Mouse (Mus musculus): ENCODE results near the gene Tspan18.

The Tspan18 gene

DNA sequence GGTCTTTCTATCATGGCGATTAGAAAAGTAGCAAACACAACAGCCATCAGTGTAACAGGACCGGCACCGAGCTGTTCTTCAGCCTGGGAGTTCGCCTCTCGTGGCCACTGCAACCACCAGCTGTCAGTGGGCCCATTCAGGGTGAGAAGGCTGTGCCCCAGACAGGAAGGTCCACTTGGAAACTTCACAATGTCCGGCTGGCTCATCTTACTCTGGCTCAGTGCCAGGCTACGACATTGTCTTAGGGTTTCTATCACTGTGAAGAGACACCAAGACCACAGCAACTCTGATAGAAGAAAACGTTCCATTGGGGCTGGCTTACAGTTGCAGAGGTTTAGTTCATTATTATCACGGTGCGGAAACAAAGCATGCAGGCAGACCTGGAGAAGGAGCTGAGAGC is 45.1 kb downstream of the Tspan18 start:
- no peak for DNase-seq

DNA sequence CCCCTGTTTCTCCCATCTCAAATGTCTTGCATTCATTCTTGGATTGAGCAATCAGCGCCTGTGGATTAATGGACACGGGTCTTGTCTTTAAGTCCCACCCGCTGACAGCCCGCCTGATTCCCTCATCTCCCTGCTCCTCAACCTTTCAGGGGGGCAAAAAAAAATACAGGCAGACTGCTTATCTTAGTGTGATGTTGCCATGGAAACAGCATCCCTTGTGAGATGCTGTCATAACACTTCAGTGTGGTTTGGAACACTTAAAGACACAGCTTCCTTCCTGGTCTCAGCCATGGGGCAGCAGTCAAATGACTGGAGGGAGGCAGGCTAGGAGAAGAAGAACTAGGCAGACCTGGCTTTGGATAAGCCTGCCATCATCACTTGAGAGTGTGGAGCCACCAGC is 47.0 kb downstream of the Tspan18 start:
- no peak for DNase-seq

DNA sequence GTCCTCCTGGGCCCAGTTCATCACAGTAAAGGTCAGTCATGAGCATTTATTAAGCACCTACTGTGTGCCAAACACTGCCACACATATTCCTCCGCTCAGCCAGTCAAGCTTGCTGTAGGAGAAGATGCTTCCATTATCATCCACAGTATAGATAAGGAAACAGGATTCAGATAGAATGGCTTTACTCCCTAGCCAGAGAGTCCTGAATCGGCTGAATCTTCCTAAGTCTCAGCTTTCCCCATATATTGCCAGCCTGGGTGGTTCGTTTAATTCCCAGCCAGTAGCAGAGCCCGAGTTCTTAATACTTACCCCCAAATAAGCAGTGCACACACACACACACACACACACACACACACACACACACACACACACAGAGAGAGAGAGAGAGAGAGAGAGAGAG is 47.6 kb downstream of the Tspan18 start:
- DNase-seq: no peak

DNA sequence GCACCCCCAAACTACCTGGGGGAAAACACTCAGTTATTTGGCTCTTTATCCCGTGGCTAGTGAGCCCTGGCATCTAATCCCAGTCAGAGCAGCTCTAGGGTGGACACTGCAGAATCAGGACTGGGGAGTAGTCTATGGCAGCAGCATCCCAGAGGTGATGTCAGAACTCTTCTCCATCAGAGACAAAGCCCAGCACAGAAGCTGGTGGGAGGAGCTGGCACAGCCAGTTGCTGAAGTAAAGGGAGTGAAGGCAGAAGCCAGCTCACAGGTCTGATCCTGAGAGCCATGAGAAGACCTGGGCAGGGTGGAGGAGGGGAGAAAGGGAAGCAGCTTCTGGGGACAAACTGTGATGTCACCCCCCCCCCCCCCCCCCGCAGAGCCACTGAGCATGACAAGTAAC is 48.0 kb downstream of the Tspan18 start:
- no peak for DNase-seq

DNA sequence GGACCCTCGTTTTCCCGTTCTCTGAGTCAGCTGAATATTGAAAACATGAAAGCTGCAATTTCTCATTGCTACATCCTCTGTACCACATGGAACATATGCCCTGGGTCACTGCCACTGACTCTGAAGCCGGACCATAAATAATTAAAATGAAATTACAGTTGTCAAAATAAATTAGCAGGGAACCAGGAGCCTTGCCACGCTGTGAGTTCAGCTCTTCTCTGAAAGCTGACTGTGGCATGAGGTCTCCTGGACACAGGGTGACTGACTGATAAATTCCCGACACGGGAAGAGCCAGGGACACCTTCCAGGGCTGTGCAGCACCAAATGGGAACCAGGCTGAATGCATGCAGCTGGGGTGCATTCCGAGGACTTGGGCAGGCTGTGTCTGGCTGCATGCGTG is 48.5 kb downstream of the Tspan18 start:
- DNase-seq: peak in 1 of 2 experiments; percentile 25

DNA sequence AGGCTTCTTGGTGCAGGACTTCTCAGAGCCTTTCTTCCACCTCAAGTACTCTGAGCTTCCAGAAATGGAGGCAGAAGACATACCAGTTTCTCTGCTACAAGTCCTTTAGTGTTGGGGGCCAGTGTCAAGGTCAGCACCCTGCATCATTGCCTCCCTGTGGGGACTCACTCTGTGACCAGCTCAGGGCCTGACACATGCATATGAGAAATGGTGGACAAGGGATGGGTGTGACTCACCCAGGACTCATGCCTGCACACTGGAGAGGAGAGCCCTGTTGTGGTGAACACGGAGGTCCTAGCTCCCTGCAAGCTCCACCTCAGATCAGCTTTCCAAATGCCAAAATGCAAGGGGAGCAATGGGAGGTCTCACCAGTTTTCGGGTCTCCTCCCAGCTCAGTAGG is 49.7 kb downstream of the Tspan18 start:
- no peak for DNase-seq

DNA sequence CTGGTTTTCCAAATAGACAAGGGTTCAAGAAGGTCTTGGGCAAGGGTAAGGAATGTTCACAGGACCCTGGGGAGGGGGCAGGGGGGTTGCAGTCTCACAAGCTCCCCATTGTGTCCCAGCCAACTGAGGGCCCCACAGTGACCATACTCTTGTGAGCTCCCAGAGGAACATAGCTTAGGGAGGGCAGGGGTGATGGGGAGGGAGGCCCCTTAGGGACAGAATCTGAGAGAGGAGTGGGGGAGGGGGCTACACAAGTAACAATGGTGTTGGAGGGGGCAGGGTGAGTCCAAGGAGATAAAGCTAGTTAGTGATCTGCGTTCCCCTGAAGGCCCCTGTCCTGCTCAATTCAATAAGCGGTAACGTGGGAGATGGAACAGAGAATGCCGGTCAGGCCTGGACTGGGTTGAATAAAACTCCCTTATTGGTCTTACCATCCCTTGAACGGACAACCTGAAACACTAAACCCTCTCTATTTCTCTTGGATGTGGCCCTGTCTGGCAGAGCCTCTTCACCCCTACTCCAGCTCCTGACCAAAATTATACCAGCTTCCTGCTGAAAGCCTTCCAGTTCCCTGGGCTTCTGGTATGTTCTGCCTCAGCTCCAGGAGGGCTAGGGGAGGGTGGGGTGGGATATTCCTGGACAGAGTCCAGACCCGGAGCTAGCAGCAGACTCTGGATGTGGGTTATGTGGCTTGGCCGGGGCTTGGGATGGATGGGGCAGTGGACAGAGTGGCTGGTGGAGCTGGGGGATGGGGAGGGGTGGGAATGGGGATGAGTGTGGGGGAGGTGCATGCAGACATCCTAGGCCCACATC is 50.6 kb downstream of the Tspan18 start:
- no peak for DNase-seq

DNA sequence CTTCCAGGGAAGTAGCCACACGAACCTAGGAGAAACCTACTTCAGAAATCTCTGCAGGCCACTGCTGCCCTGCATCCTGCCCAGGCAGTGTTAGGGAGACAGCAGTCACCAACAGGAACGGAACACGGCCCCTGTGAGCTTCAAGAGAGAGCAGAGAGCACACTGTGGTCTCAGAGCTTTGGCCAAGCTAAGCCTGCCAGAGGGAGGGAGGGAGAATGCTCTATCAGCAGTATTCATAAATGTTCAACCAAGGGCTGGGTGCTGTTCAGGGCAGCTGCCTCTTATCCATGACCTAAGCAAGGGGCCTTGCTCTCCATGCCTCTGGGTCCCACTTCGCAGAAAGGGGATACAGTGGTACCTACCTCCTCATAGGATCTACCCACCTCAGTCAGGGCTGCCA is 51.7 kb downstream of the Tspan18 start:
- DNase-seq: no peak

DNA sequence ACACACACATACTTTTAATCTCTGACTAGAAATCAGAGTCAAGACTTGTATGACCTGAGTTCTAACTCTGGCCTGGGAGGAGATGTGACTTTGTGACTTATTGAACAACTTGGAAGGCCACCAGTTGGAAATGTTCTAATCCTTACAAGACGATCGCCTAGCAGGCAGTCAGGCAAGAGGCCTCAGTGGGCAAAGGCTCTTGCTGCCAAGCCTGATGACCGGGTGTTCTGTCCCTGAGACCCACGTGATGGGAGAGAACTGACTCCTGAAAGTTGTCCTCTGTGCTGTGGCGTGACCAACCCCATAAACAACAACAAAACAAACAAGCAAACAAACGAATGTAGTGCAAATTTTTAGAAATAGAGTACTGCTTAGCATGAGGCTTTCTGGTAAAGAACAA is 52.8 kb downstream of the Tspan18 start:
- no peak for DNase-seq

DNA sequence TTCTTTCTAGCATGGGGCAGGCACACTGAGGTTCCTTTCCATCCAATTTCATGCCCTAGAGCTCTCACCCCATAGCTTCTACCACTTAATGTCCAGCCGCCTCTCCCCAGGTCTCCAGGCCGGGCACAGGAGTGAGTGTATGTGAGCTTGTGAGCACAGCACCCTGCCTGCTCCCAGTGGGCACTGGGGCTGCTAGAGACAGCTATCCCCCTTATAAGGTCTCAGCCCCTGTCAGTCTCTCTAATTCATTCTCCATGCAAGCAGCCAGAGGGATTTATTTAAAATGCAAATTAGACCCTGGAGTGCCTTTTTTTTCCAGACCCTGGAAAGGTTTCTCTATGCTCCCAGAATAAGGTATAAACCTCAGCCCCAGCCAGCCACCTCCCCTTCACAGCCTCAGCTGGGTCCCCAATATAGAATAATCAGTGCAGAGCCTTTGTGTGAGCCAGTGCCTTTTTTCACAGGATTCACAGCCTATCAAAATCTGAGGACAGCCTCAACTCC is 54.1 kb downstream of the Tspan18 start:
- no peak for DNase-seq

DNA sequence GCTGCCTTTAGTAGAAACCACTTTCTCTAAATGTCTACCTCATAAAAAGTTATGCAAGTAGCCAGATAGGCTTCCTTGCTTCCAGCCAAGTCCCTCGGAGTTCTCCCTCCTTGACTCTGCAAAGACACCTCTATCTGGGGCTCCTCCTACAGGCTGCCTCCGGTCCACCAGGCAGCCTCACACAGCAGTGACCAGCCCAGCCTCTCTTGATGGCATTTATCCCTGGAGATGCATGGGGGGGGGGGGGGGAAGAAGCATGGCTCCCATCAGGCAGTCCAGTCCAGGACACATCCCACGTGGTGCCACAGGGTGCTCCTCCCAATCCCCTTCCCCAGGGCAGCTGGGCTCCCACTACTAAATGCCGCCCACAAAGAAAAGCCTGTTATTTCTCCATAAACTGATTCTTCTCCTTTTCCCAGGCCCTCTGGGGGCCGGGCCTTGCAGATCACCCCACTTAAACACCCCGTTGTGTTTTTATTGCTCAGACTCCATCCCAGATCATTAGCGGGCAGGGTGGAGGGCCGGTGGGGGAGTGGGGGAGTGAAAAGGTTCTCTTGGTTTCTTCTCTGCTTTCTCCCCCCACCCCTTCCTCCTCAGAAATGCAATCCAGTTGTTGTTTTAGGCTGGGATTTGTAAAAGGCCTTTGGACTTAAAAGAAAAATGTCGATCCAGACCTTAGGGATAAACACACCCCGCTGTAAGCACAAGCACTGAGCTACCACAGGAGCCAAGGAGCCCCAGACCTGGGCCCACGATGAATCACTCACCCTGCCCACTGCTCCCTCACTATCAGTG is 55.9 kb downstream of the Tspan18 start:
- DNase-seq: no peak

DNA sequence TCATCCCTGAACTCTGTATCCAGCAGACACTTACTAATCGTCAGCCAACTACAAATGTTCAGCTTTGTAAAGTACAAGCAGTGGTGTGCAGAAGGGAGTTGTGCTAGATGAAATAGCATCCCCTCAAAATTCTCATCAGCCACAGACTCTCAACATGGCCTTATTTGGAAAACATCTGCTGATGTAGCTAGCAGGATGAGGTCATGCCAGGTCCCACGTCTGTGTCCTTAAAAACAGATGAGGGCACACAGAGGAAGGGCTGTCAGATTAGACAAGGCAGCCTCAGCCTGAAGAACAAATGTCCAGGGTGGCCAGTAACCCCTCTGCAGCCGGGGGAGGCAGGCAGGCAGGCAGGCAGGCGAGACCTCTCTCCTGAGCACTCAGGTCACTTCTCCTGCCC is 56.8 kb downstream of the Tspan18 start:
- no peak for DNase-seq

DNA sequence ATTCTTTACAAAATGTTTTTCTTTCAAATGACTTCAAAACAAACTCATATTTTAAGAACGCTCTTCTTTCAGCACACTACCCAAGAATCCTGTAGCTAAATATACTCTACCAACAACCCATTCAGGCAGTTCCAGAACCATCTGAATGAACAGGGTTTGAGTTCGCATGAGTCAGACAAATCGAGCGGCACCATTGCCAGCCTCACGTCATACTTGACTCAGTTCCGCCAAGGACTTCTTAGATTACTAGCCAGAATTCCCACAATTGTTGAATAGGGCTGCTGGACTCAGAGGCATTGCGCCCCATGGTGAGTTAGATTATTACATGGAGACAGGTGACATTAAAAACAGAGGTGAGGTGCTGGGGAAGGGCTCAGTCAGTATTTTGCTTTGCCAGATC is 58.3 kb downstream of the Tspan18 start:
- no peak for DNase-seq

DNA sequence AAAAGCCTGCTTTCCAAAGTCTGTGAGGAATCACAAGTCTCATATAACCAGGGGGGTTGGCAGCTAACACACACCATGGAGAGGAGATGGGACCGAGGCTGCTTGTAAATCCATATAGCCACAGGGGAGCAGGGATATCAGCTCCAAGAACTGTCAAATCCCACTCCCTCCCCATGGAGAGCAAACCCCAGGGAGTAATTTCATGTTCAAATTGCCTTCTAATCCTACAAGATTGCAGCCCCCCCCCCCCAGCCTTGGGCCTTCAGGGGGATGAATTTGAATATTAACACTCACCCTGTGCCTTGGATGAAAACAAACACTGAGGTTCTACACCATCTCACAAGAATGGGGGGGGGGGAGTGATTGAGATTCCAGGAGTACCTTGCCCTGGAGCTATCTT is 60.4 kb downstream of the Tspan18 start:
- DNase-seq: no peak

DNA sequence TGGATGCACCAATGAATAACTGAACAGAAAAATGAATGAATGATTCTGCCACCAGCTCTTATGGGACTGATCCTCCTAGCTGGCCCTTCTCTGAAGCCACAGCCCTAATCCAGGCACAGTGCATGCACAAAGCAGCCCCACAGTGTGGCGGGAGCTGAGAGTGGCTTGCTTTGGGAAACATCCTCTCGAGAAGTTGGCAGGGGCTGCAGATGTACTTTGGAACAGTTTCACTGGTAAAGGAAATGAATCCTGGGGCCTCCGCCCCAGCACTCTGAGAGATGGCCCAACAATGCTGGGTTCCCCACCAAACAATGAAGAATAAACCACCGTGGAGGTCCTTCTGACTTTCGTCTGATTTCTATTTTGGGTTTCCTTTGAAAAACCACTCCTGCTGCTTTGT is 64.2 kb downstream of the Tspan18 start:
- no peak for DNase-seq

DNA sequence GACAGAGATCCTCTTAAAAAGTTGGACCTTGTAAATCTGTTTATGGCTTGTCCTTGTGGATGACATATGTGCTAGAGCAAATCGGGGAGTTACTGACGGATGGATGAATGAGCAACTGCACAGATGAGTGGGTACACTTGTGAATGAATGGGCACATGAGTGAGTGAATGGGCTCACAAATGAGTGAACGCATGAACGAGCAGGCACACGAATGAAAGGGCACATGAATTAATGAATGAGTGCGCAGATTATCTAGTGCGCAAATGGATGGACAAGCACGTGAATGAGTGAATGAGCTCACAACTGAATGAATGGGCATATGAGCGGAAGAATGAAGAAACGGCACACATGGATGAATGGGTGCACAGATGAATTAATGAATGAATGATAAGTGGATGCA is 64.7 kb downstream of the Tspan18 start:
- DNase-seq: no peak

DNA sequence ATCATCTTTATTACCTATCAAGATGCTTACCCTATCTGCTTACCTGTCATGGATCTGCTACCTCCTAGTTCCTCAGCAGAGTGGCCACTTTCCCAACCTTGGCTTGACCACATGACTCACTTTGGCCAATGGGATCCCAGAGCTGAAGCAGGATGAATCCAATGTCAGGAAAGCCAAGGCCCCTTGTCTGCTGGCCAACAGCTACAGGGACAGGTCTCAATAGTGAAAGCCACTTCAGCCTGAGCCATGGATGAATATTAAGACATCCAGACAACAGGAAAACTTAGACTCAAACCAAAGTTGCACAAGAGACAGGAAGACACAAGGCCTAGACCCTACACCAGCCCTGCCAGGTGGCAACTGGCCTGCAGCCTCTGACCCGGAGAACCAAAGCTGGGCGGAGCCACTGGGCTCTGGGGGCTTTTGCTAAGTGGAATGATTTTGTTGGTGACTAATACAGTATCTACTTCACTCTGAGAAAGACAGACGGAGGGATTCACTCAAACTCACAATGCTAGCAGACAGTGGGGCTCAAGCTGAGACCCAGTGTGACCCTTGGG is 65.5 kb downstream of the Tspan18 start:
- DNase-seq: no peak

DNA sequence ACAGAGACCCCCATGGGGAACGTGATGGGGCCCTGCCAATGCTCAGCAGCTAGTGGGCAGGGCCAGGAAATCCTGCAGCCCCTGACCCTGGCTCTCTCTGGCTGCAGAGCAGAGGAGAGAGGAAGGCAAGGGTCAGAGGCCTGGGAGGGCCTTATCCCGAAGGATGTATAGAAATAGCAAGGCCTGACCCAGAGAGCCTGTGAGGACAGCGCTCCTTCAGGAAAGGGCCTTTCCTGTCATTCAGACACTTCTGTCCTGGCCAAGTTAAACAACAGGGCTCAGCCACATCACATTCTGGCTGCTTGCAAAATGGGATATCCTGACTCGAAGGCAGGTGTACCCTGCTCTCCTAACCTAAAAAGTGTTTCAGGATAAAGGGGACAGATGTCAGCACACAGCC is 66.5 kb downstream of the Tspan18 start:
- DNase-seq: no peak

DNA sequence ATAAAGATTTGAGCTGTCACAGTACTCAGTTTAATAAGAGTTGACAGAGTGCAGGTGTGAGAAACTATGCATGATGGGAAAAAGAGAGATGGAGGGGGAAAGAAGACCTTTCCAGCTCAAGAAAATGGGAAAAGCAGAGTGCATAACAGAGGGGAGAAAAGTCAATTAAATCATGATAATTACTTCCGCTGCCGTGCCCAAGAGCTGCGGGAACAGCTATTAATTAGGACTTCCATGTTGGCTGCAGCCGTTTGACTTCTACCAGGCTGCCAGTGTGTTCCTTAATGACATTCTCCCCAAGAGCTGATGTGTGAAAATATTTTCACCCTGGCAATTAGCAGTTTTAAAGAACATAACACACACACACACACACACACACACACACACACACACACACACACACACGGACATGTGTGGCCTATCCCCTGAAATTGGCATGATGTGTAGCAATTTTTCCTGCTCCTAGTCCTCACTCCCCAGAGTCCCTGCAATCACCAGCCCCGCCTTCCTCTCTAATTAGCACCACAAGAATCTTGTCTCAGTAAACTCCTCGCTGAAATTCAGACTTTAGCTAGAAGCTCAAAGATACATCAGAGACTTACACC is 67.6 kb downstream of the Tspan18 start:
- no peak for DNase-seq

DNA sequence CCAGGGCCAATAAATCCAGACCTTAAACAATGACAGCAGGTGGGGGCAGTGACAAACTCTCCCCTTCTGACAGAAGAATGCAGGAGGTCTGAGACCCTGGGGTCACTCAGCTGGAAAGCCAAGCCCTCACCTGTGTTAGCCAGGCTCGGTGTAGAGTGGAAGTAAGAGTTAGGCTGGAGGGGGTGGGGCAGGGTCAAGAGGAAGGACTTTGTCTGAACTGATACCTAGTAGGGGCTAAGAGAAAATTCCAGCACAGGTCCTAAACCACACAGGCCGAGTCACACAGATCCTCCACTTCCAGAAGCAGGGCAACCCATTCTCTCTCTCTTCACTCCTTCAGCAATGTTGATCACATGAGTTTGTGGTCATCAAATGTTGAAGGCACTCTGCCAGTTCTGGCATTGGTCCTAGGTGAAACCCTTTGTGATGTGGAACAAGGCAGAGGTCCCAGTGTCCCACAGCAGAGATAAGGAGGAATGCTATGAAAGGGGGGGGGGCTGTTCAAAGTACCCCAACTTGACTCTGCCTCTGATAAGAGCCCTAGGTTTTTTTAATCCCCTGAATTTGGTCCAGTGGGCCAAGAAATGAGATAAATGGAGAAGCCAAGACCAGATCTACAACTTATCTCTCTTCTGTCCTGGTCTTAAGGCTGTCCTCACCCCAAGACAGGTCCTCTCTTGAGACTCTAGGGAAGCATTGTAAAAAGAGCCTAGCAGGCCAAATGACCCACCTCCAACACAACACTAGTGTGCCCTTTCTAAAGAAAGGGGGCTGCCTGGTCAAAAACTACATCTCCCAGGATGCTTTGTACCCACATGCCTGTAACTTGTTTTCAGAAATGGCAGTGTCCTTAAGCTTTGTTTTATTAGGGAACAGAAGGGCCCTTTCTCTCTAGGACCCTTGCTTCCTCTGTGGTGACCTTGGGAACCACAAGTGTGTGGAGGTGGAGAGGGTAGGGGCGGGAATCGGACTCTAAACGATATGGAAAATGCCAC is 71.7 kb downstream of the Tspan18 start:
- DNase-seq: no peak

DNA sequence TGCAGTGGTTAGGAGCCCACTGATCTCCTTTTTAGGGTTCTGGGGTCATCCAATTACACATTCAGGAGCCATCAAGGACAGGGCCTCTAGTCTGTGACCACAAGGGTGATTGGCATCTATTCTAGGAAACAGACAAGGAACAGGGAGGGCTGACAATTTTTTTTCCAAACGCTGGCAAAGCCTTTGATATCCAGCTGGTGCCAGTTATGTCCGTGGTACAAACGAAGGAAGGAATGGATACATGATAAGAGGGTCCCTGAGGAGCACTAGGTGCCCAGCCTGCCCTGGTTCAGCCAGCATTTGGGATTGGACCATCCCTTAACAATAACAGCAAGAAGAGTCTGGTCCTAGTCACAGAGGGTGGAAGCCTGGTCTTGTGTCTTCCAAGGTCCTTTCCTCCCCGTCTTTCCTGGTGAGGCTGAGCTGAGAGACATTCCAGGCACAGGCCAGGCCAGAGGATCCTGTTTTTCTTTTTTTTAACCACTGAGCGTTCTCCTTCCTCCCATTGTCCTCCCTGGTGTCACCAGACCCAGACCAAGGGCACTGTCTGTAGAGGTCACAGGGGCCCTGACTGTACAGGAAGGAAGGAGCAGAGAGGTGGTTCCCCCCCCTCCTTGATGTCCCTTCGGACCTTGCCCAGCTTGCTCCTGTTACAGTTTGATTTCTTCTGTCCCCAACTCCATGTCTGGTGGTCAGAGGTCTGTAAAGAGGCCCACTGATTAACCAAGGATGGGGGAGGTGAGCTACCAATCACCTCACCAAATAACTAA is 72.6 kb downstream of the Tspan18 start:
- DNase-seq: no peak

All from cerebellum, postnatal 36 days (tissue).